Mouse (Mus musculus) heart, embryonic 14.5 days (tissue): ENCODE measurements at regions not wholly inside any gene's neighbourhood (a gene's known extent, or its start where the extent isn't known, plus 50 kb on each side); places are given as distances from the start of the nearest gene placed in this dataset.

ENCODE experiments used
- ATAC-seq: fragments of 200-750 bp; cut with Nextera tagmentation; 2 replicates; pipeline ENCODE4 v1.8.0; 2017; ENCODE audit warnings: low read depth, moderate TSS enrichment; ENCODE audit not compliant: insufficient number of reproducible peaks, insufficient read depth, low FRiP score
- H3K27ac ChIP-seq, 2 experiments: fragments of 200-500 bp in 1 of 2; fragments of 300-500 bp in 1 of 2; sonication (generic) in 1 of 2; replicated peaks in 1 of 2; 2 replicates each; pipeline ENCODE4 v1.5.1; 2012 to 2014; ENCODE audit warnings: low read depth in 2 of 2, low read length in 2 of 2, control low read depth in 1 of 2, mild to moderate bottlenecking in 1 of 2, mixed read lengths in 1 of 2; ENCODE audit not compliant: control insufficient read depth in 1 of 2, insufficient read depth in 1 of 2
- H3K27me3 ChIP-seq: fragments of 300-500 bp; sonication (generic); 2 replicates; pipeline ENCODE4 v1.6.1; 2014; ENCODE audit warnings: mild to moderate bottlenecking, low read length, control low read depth; ENCODE audit not compliant: control insufficient read depth, insufficient read depth
- H3K36me3 ChIP-seq: fragments of 300-500 bp; sonication (generic); 2 replicates; pipeline ENCODE4 v1.6.1; 2014; ENCODE audit warnings: mild to moderate bottlenecking, control low read depth, low read length, mixed read lengths; ENCODE audit not compliant: control insufficient read depth, insufficient read depth
- H3K4me1 ChIP-seq, 2 experiments: fragments of 200-500 bp in 1 of 2; fragments of 300-500 bp in 1 of 2; sonication (generic) in 1 of 2; 2 replicates each; pipeline ENCODE4 v1.6.1; 2012 to 2014; ENCODE audit warnings: low read length in 2 of 2, control low read depth in 1 of 2, mixed read lengths in 1 of 2; ENCODE audit not compliant: control insufficient read depth in 2 of 2, insufficient read depth in 2 of 2
- H3K4me2 ChIP-seq: fragments of 300-500 bp; sonication (generic); 2 replicates; pipeline ENCODE4 v1.6.1; 2014; ENCODE audit warnings: mild to moderate bottlenecking, low read length
- H3K4me3 ChIP-seq, 2 experiments: fragments of 200-500 bp in 1 of 2; fragments of 300-500 bp in 1 of 2; sonication (generic) in 1 of 2; 2 replicates each; pipeline ENCODE4 v1.5.1; 2012 to 2014; ENCODE audit warnings: low read length in 2 of 2, mild to moderate bottlenecking in 2 of 2, control low read depth in 1 of 2, low read depth in 1 of 2, moderate library complexity in 1 of 2; ENCODE audit not compliant: control insufficient read depth in 1 of 2, insufficient read depth in 1 of 2
- H3K9ac ChIP-seq: fragments of 300-500 bp; sonication (generic); 2 replicates; pipeline ENCODE4 v1.6.1; 2014; ENCODE audit warnings: mild to moderate bottlenecking, low read length
- H3K9me3 ChIP-seq: fragments of 300-500 bp; sonication (generic); 2 replicates; pipeline ENCODE4 v1.6.1; 2016; ENCODE audit warnings: low read length, control low read depth; ENCODE audit not compliant: control insufficient read depth
- WGBS: fragments of 180-500 bp; shearing (Covaris S2); extraction: QIAGEN DNeasy Blood & Tissue Kit; methylation state at CpG from one replicate; pipeline ENCODE4 v1.1.7; 2014; 5-methylcytosine and 5-hydroxymethylcytosine counted together

- Histone ChIP-seq H3K4me1 (no peaks in the 10 kb centered on the region; a peak in 1 of 4 replicates), H3K4me3 (no peak overlapping the region), H3K9ac (no peak overlapping the region), H3K27me3 (no peaks in the 10 kb centered on the region), H3K27ac (no peak overlapping the region), H3K36me3 (no peaks in the 10 kb centered on the region), H3K4me2 (no peak overlapping the region), H3K9me3 (no peaks in the 10 kb centered on the region)
- no peak for ATAC-seq
- 54% methylated on average over 1 of the region's 1 CpGs for WGBS
Measured at GRCm38 (mm10) chr15:27014659-27014974, 119.2 kb upstream of the Fbxl7 start.

GRCm38 (mm10) chr15:27020471-27020870 is 125.1 kb upstream of the Fbxl7 start:
- no peak overlapping the region for H3K4me3 ChIP-seq

GRCm38 (mm10) chr15:27033261-27033660 is 137.9 kb upstream of the Fbxl7 start:
- WGBS = 73% methylated on average over 2 of the region's 2 CpGs
- H3K27ac ChIP-seq = no peak overlapping the region
- H3K36me3 ChIP-seq = no peaks in the 10 kb centered on the region
- H3K27me3 ChIP-seq = no peaks in the 10 kb centered on the region
- H3K4me3 ChIP-seq = no peak overlapping the region
- H3K4me1 ChIP-seq = no peaks in the 10 kb centered on the region
- no peaks in the 10 kb centered on the region for H3K9me3 ChIP-seq
- H3K9ac ChIP-seq = no peak overlapping the region
- ATAC-seq = no peak
- no peak overlapping the region for H3K4me2 ChIP-seq

More at GRCm38 (mm10) chr15:27020471-27020870, 125.1 kb upstream of the Fbxl7 start:
- H3K27me3 ChIP-seq = no peaks in the 10 kb centered on the region
- no peak overlapping the region for H3K9ac ChIP-seq
- no peak overlapping the region for H3K27ac ChIP-seq
- 74% methylated on average over 5 of the region's 5 CpGs for WGBS
- H3K4me2 ChIP-seq = no peak overlapping the region
- H3K4me1 ChIP-seq = no peaks in the 10 kb centered on the region
- no peaks in the 10 kb centered on the region for H3K9me3 ChIP-seq
- no peak for ATAC-seq
- no peaks in the 10 kb centered on the region for H3K36me3 ChIP-seq

- Histone ChIP-seq H3K4me1 (no peaks in the 10 kb centered on the region), H3K27me3 (no peaks in the 10 kb centered on the region), H3K4me3 (no peak overlapping the region), H3K27ac (no peak overlapping the region), H3K9ac (no peak overlapping the region), H3K36me3 (no peaks in the 10 kb centered on the region), H3K4me2 (no peak overlapping the region), H3K9me3 (no peaks in the 10 kb centered on the region)
- 67% methylated on average over 4 of the region's 4 CpGs for WGBS
- no peak for ATAC-seq
Measured at GRCm38 (mm10) chr15:27043788-27044187, 148.4 kb upstream of the Fbxl7 start.

DNA sequence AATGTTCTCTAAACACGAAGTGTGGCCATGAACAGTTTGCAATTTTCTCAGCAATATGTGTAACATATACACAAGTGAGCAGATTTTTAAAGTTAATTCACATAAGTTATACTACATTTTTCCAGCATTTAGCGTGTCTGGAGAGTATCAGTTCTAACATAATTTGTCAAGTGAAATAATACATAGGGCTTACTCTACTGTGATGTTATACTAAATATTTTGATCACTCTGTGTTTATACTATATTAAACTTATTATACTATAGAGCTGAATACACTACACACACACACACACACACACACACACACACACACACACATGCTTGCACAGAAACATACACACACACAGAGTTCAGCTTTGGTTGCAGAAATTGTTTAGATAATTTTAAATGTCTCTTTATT is 155.3 kb upstream of the Fbxl7 start:
- no peak for ATAC-seq
- no peak overlapping the region for H3K4me2 ChIP-seq
- H3K9me3 ChIP-seq = no peaks in the 10 kb centered on the region
- 73% methylated on average over 2 of the region's 2 CpGs for WGBS
- no peaks in the 10 kb centered on the region for H3K27me3 ChIP-seq
- H3K4me1 ChIP-seq = no peaks in the 10 kb centered on the region
- H3K4me3 ChIP-seq = no peak overlapping the region
- H3K9ac ChIP-seq = no peak overlapping the region
- H3K36me3 ChIP-seq = no peaks in the 10 kb centered on the region
- no peak overlapping the region for H3K27ac ChIP-seq

GRCm38 (mm10) chr15:27063456-27063855 is 168.1 kb upstream of the Fbxl7 start:
- Histone ChIP-seq H3K36me3 (no peaks in the 10 kb centered on the region), H3K4me1 (no peaks in the 10 kb centered on the region), H3K9me3 (no peaks in the 10 kb centered on the region), H3K27me3 (no peaks in the 10 kb centered on the region), H3K27ac (no peak overlapping the region), H3K4me2 (no peak overlapping the region), H3K9ac (no peak overlapping the region), H3K4me3 (no peak overlapping the region)
- no peak for ATAC-seq

DNA sequence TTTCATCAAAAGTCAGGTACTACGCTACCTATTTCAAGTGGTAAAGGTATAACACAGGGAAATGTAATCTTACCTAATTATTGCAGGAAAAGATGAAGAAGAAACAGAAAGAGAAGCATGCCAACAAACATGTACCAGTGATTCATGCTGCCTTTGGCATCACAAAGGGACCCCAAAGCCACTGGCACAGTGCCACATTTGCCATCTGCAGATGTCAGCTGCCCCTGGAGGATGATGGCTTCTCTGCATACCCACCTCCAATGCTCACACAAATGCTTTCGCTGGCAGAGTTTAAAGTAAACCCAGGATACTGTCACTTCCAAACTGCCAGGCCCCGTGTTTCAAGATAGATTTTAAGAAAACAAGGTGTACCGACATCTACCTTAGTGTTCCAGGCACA is 168.6 kb upstream of the Fbxl7 start:
- Histone ChIP-seq H3K4me2 (no peak overlapping the region), H3K36me3 (no peaks in the 10 kb centered on the region), H3K9ac (no peak overlapping the region), H3K4me3 (no peak overlapping the region), H3K4me1 (no peaks in the 10 kb centered on the region), H3K9me3 (no peaks in the 10 kb centered on the region), H3K27ac (no peak overlapping the region), H3K27me3 (no peaks in the 10 kb centered on the region)
- no peak for ATAC-seq
- WGBS = 84% methylated on average over 4 of the region's 4 CpGs

DNA sequence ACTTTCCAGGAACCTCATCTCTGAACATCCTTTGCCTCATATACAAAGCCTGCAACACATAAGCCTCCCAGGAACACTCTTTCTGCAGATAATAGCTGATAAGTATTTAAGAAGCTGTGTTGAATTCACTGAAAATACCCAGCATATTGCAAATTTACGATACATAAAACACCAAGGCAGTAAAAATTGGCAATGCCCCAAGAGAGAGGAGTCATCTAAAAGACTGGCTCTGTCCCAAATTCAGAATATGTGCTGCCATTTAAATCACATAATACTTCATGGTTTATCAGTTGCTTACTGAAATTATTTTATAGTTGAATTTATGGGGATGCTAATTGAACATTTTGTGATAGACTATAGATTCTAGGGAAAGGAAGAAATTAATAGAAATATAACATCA is 172.3 kb upstream of the Fbxl7 start:
- H3K4me2 ChIP-seq = no peak overlapping the region
- ATAC-seq = no peak
- WGBS = 53% methylated on average over 1 of the region's 1 CpGs

More for the DNA sequence above, 172.3 kb upstream of the Fbxl7 start:
- H3K27me3 ChIP-seq = no peaks in the 10 kb centered on the region
- H3K27ac ChIP-seq = no peak overlapping the region
- H3K9ac ChIP-seq = no peak overlapping the region
- H3K9me3 ChIP-seq = no peaks in the 10 kb centered on the region
- no peaks in the 10 kb centered on the region for H3K36me3 ChIP-seq
- 0 out of 4 replicates have a peak, but pooled peaks cover 2 to 3% of the 10 kb centered on the region in 2 experiments for H3K4me1 ChIP-seq
- H3K4me3 ChIP-seq = no peak overlapping the region
